Mouse (Mus musculus): Measurements from ENCODE around the gene Clcf1. TPM values are rescaled to one million over a fixed set of nuclear protein-coding genes. Genes with fewer than 3 reads are reported as not detected.

Gene Clcf1
- polyA plus RNA-seq, 1 experiment: 5.0 TPM

DNA sequence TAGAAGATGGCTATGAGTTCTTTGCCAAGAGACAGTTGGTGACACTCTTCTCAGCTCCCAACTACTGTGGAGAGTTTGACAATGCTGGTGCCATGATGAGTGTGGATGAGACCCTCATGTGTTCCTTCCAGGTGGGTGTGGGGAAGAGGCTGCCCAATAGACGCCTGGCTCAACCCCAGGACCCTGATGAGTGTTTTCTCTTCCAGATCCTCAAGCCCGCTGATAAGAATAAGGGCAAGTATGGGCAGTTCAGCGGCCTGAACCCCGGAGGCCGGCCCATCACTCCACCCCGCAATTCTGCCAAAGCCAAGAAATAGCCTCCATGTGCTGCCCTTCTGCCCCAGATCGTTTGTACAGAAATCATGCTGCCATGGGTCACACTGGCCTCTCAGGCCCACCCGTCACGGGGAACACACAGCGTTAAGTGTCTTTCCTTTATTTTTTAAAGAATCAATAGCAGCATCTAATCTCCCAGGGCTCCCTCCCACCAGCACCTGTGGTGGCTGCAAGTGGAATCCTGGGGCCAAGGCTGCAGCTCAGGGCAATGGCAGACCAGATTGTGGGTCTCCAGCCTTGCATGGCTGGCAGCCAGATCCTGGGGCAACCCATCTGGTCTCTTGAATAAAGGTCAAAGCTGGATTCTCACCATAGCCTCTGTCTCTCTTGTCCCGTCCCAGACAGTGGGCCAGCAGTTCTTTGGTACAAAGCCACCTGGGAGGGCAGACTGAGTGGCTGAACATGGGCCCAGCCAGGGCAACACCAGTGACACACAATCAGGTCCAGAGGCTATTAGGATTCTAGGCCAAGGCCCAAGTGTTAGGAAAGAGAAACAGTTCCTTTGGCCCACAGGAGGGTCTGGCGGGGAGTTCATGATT is 19.0 kb upstream of the Clcf1 start:
- Histone ChIP-seq H3K4me3 (replicated peaks; ENCODE audit: insufficient read depth, low read depth, low read length) (no peak overlapping the region), H3K4me1 (ENCODE audit: control insufficient read depth, insufficient read depth, low read length) (peaks cover 40% of the 10 kb centered on the region), H3K27me3 (ENCODE audit: control insufficient read depth, insufficient read depth, low read length) (no peaks in the 10 kb centered on the region), H3K27ac (ENCODE audit: insufficient read depth, low read length) (peak overlapping the region; percentile 77)
- WGBS: 9% methylated on average over 12 of the region's 12 CpGs
- no peak for TF ChIP-seq POLR2A (IDR thresholded peaks at IDR 0.05; ENCODE audit: borderline replicate concordance, insufficient read depth, low read length)
- TF ChIP-seq CTCF (IDR thresholded peaks at IDR 0.05; ENCODE audit: borderline replicate concordance, insufficient read depth, low read depth, low read length): no peak
- DNase-seq: peak; percentile 89 to 91

DNA sequence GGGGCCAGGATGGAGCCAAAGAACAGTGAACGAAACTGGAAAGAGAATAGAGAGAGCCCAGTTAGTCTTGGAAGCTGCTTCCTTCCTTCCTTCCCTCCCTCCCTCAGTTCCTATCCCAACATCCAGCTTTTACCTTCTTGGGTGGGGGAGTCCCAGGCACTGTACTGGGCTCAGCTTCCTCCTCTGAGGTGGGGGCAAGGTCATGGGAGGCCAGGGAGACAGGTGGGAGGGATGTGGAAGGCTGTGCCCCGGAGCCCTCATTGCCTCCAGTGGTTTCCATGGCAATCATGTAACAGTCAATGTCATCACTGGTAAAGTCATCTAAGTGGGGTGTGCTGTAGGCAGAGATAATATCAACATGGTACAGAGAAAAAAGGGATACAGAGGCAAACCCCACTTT is 18.0 kb upstream of the Clcf1 start:
- no peak for DNase-seq
- WGBS: 22% methylated on average over 2 of the region's 2 CpGs
- TF ChIP-seq CTCF (IDR thresholded peaks at IDR 0.05; ENCODE audit: borderline replicate concordance, insufficient read depth, low read depth, low read length) (no peak), POLR2A (IDR thresholded peaks at IDR 0.05; ENCODE audit: borderline replicate concordance, insufficient read depth, low read length) (no peak)
- no peaks in the 10 kb centered on the region for H3K27me3 ChIP-seq (ENCODE audit: control insufficient read depth, insufficient read depth, low read length)
- H3K4me3 ChIP-seq (replicated peaks; ENCODE audit: insufficient read depth, low read depth, low read length): no peak overlapping the region
- H3K27ac ChIP-seq (ENCODE audit: insufficient read depth, low read length): peak overlapping the region; percentile 44
- H3K4me1 ChIP-seq (ENCODE audit: control insufficient read depth, insufficient read depth, low read length): peaks cover 47% of the 10 kb centered on the region

GRCm38 (mm10) chr19:4196548-4196947 is 17.5 kb upstream of the Clcf1 start:
- WGBS: 18% methylated on average over 5 of the region's 5 CpGs
- Histone ChIP-seq H3K27me3 (ENCODE audit: control insufficient read depth, insufficient read depth, low read length) (no peaks in the 10 kb centered on the region), H3K4me1 (ENCODE audit: control insufficient read depth, insufficient read depth, low read length) (peaks cover 47% of the 10 kb centered on the region), H3K4me3 (replicated peaks; ENCODE audit: insufficient read depth, low read depth, low read length) (no peak overlapping the region), H3K27ac (ENCODE audit: insufficient read depth, low read length) (peak overlapping the region; percentile 35; the same call in 1 of the 2 replicates)
- no peak for DNase-seq
- TF ChIP-seq POLR2A (IDR thresholded peaks at IDR 0.05; ENCODE audit: borderline replicate concordance, insufficient read depth, low read length): no peak
- TF ChIP-seq CTCF (IDR thresholded peaks at IDR 0.05; ENCODE audit: borderline replicate concordance, insufficient read depth, low read depth, low read length): no peak

GRCm38 (mm10) chr19:4197180-4197579 is 16.9 kb upstream of the Clcf1 start:
- 65% methylated on average over 3 of the region's 3 CpGs for WGBS
- DNase-seq: no peak
- Histone ChIP-seq H3K27ac (ENCODE audit: insufficient read depth, low read length) (0 out of 2 replicates have a peak overlapping the region, but pooled peaks have one; percentile 35), H3K27me3 (ENCODE audit: control insufficient read depth, insufficient read depth, low read length) (no peaks in the 10 kb centered on the region), H3K4me1 (ENCODE audit: control insufficient read depth, insufficient read depth, low read length) (peaks cover 47% of the 10 kb centered on the region), H3K4me3 (replicated peaks; ENCODE audit: insufficient read depth, low read depth, low read length) (no peak overlapping the region)
- no peak for TF ChIP-seq CTCF (IDR thresholded peaks at IDR 0.05; ENCODE audit: borderline replicate concordance, insufficient read depth, low read depth, low read length)
- no peak for TF ChIP-seq POLR2A (IDR thresholded peaks at IDR 0.05; ENCODE audit: borderline replicate concordance, insufficient read depth, low read length)

- peak; percentile 95 to 97 for DNase-seq
- peak within 1 kb of the TSS; percentile 58 for H3K27ac ChIP-seq (ENCODE audit: insufficient read depth, low read length)
- no peaks in the 10 kb centered on the region for H3K27me3 ChIP-seq (ENCODE audit: control insufficient read depth, insufficient read depth, low read length)
- under 1% methylated on average over 34 of the region's 34 CpGs for WGBS
- peaks cover 17% of the 10 kb centered on the region for H3K4me1 ChIP-seq (ENCODE audit: control insufficient read depth, insufficient read depth, low read length)
- peak; percentile 97 for TF ChIP-seq POLR2A (IDR thresholded peaks at IDR 0.05; ENCODE audit: borderline replicate concordance, insufficient read depth, low read length)
- TF ChIP-seq CTCF (IDR thresholded peaks at IDR 0.05; ENCODE audit: borderline replicate concordance, insufficient read depth, low read depth, low read length): no peak
- peak within 1 kb of the TSS; percentile 74 for H3K4me3 ChIP-seq (replicated peaks; ENCODE audit: insufficient read depth, low read depth, low read length)
These were observed 12.6 kb upstream of the Clcf1 start, which contains the start of gene Rad9a for GRCm38 (mm10) chr19:4201291-4201909. TSS of gene Rad9a (minus strand) at chr19:4201662.

GRCm38 (mm10) chr19:4202149-4202548 is 11.9 kb upstream of the Clcf1 start:
- WGBS: 29% methylated on average over 7 of the region's 7 CpGs
- DNase-seq: no peak
- no peaks in the 10 kb centered on the region for H3K27me3 ChIP-seq (ENCODE audit: control insufficient read depth, insufficient read depth, low read length)
- H3K4me1 ChIP-seq (ENCODE audit: control insufficient read depth, insufficient read depth, low read length): peaks cover 10% of the 10 kb centered on the region
- H3K27ac ChIP-seq (ENCODE audit: insufficient read depth, low read length): peak overlapping the region; percentile 58
- no peak for TF ChIP-seq POLR2A (IDR thresholded peaks at IDR 0.05; ENCODE audit: borderline replicate concordance, insufficient read depth, low read length)
- TF ChIP-seq CTCF (IDR thresholded peaks at IDR 0.05; ENCODE audit: borderline replicate concordance, insufficient read depth, low read depth, low read length): no peak
- peak overlapping the region; percentile 74 for H3K4me3 ChIP-seq (replicated peaks; ENCODE audit: insufficient read depth, low read depth, low read length)

DNA sequence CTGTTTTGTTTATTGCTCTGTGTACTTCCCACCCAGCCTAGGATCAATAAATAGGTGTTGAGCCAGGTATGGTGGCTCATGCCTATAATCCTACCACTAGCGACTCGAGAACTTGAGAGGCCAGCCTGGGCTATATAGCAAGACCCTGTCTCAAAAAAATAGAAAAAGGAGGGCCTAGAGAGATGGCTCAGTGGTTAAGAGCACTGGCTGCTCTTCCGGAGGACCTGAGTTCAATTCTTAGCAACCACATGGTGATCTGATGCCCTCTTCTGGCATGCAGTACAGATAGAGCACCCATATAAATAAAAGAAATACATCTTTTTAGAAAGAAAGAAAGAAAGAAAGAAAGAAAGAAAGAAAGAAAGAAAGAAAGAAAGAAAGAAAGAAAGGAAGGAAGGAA is 10.9 kb upstream of the Clcf1 start:
- TF ChIP-seq POLR2A (IDR thresholded peaks at IDR 0.05; ENCODE audit: borderline replicate concordance, insufficient read depth, low read length): no peak
- TF ChIP-seq CTCF (IDR thresholded peaks at IDR 0.05; ENCODE audit: borderline replicate concordance, insufficient read depth, low read depth, low read length): no peak
- Histone ChIP-seq H3K4me1 (ENCODE audit: control insufficient read depth, insufficient read depth, low read length) (peaks cover 7% of the 10 kb centered on the region), H3K27ac (ENCODE audit: insufficient read depth, low read length) (no peak overlapping the region), H3K4me3 (replicated peaks; ENCODE audit: insufficient read depth, low read depth, low read length) (no peak overlapping the region), H3K27me3 (ENCODE audit: control insufficient read depth, insufficient read depth, low read length) (no peaks in the 10 kb centered on the region)
- no peak for DNase-seq
- 64% methylated on average over 3 of the region's 3 CpGs for WGBS
